Mouse (Mus musculus): ENCODE data around the gene Gm8138. TPM values are rescaled to one million over a fixed set of nuclear protein-coding genes. Genes with fewer than 3 reads are reported as not detected.
"Not testable (repeated sequence)": the region's sequence is repeated elsewhere in the genome, so short reads cannot be mapped to it uniquely, and the experiment has no call there.

Gm8138 gene
- polyA plus RNA-seq (2015; fragmentation: Nextera tagmentation; extraction: Ambion mirVana), result not detected in 2 replicates

- not testable (repeated sequence) for H3K36me3 ChIP-seq; H3K4me3 ChIP-seq; H3K9ac ChIP-seq; ATAC-seq (ENCODE audit: low read depth); H3K9me3 ChIP-seq; H3K4me1 ChIP-seq (replicated peaks); H3K27ac ChIP-seq (replicated peaks); H3K4me2 ChIP-seq; H3K27me3 ChIP-seq
- WGBS, result no CpG with 5 or more reads among the region's 3 CpGs
These were observed at the start of gene Gm8138 for GRCm38 (mm10) chr14:43416250-43416649. Gm8138 (minus strand) TSS chr14:43416350.

- H3K27ac ChIP-seq (replicated peaks); H3K9ac ChIP-seq; H3K4me3 ChIP-seq; H3K9me3 ChIP-seq; H3K27me3 ChIP-seq; ATAC-seq (ENCODE audit: low read depth); H3K4me2 ChIP-seq; H3K4me1 ChIP-seq (replicated peaks); H3K36me3 ChIP-seq: not testable (repeated sequence)
- WGBS, result 83% methylated on average over 11 of the region's 11 CpGs
These were observed 54.4 kb downstream of the Gm8138 start for GRCm38 (mm10) chr14:43361713-43362112.

Other genes starting within 250 kb of the Gm8138 start
- not detected in 2 replicates for gene Gm7233, start 236.5 kb downstream of the Gm8138 start, polyA plus RNA-seq (2015; fragmentation: Nextera tagmentation; extraction: Ambion mirVana)
- not detected in 2 replicates for gene Gm8122, start 181.0 kb downstream of the Gm8138 start, polyA plus RNA-seq (2015; fragmentation: Nextera tagmentation; extraction: Ambion mirVana)
- not detected in 2 replicates for gene Gm8126, start 157.7 kb downstream of the Gm8138 start, polyA plus RNA-seq (2015; fragmentation: Nextera tagmentation; extraction: Ambion mirVana)
- gene Gm9732, start 141.3 kb downstream of the Gm8138 start, polyA plus RNA-seq (2015; fragmentation: Nextera tagmentation; extraction: Ambion mirVana), result 0.13 TPM in 1 of 2 replicates, not detected in the other
- not detected in 2 replicates for gene Gm8127, start 122.5 kb downstream of the Gm8138 start, polyA plus RNA-seq (2015; fragmentation: Nextera tagmentation; extraction: Ambion mirVana)
- not detected in 2 replicates for gene 1700001F09Rik, start 68.5 kb downstream of the Gm8138 start, polyA plus RNA-seq (2015; fragmentation: Nextera tagmentation; extraction: Ambion mirVana)
- not detected in 2 replicates for gene Gm5799, start 127.2 kb upstream of the Gm8138 start, polyA plus RNA-seq (2015; fragmentation: Nextera tagmentation; extraction: Ambion mirVana)
- gene Gm17654, start 162.8 kb upstream of the Gm8138 start, polyA plus RNA-seq (2015; fragmentation: Nextera tagmentation; extraction: Ambion mirVana), result not detected in 2 replicates
- gene Gm10375, start 191.7 kb upstream of the Gm8138 start, polyA plus RNA-seq (2015; fragmentation: Nextera tagmentation; extraction: Ambion mirVana), result not detected in 2 replicates